In the genomic region with DNA sequence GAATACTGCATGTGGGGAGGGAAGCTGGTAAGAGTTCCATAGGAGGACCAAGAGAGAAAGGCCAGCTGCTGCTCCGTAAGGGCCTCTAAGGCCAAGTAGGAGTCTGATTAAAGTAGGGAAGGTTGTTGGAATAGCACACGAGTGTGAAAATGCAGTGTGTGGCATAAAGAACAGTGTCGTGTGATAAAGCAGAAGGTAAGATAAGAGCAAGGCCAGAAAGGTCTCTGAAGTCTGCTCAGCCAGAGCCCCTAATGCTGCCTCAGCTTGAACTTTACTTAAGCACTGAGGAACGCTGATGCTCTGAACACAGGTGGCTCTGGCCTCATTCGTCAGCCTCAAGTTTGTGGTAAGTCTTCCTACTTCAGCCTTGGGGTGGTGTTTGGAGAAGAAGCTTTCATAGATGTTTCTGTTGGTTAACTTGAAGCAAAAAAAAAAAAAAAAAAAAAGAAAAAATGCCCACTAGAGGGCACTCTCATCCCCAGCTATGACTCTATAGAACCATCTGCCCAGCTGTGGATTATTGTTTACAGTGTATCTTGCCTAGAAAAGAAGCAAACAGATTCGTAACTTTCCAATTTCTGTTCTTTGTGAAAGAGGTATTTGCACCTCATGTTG, we compare ENCODE assay signal across 11 mouse cellular contexts. TPM values are rescaled to one million over a fixed set of nuclear protein-coding genes. Genes with fewer than 3 reads are reported as not detected.
DNase-seq lines count a peak whose midpoint lies in the region; ATAC-seq lines count a peak whose summit lies in the region.
"Had no signal": no experiment of that assay in that cellular context is flagged by ENCODE, and none has a peak within 500 bp of the region (broad histone marks: within the 10 kb centered on the region; RNA-seq: fewer than 3 reads in every experiment).

No protein-coding gene starts in this region.

- no peaks in the 10 kb centered on the region for H3K4me1 ChIP-seq in hindbrain, embryonic 14.5 days (replicated peaks; ENCODE audit: control insufficient read depth, insufficient read depth, low read length)
- no peaks in the 10 kb centered on the region for H3K4me1 ChIP-seq in hindbrain, embryonic 13.5 days (replicated peaks)
- no peaks in the 10 kb centered on the region for H3K4me1 ChIP-seq in midbrain, embryonic 14.5 days (ENCODE audit: control insufficient read depth, insufficient read depth, low read length)
- H3K4me1 ChIP-seq: neural tube, embryonic 12.5 days had no signal

- no peak overlapping the region for H3K4me2 ChIP-seq in hindbrain, embryonic 14.5 days (replicated peaks)
- H3K4me2 ChIP-seq in hindbrain, embryonic 13.5 days = no peak overlapping the region
- H3K4me2 ChIP-seq in midbrain, embryonic 14.5 days (ENCODE audit: low read length) = no peak overlapping the region
- H3K4me2 ChIP-seq: neural tube, embryonic 12.5 days had no signal

- ATAC-seq in hindbrain, embryonic 14.5 days (ENCODE audit: low FRiP score) = no peak
- no peak for ATAC-seq in hindbrain, embryonic 13.5 days (ENCODE audit: low FRiP score)
- ATAC-seq in midbrain, embryonic 14.5 days (ENCODE audit: low FRiP score, low TSS enrichment) = no peak
- ATAC-seq: forebrain, embryonic 16.5 days had no signal

- WGBS in hindbrain, embryonic 14.5 days = 64% methylated on average over 6 of the region's 6 CpGs
- 60% methylated on average over 6 of the region's 6 CpGs for WGBS in hindbrain, embryonic 13.5 days
- 57% methylated on average over 6 of the region's 6 CpGs for WGBS in midbrain, embryonic 14.5 days

- no peak overlapping the region for H3K9ac ChIP-seq in hindbrain, embryonic 14.5 days
- H3K9ac ChIP-seq in hindbrain, embryonic 13.5 days = no peak overlapping the region
- H3K9ac ChIP-seq in midbrain, embryonic 14.5 days (replicated peaks; ENCODE audit: low read length) = no peak overlapping the region
- H3K9ac ChIP-seq: neural tube, embryonic 12.5 days had no signal

- H3K9me3 ChIP-seq in hindbrain, embryonic 14.5 days (ENCODE audit: control insufficient read depth, low read length) = no peaks in the 10 kb centered on the region
- no peaks in the 10 kb centered on the region for H3K9me3 ChIP-seq in hindbrain, embryonic 13.5 days
- H3K9me3 ChIP-seq in midbrain, embryonic 14.5 days (ENCODE audit: control insufficient read depth, low read length) = no peaks in the 10 kb centered on the region
- H3K9me3 ChIP-seq: neural tube, embryonic 12.5 days had no signal

- DNase-seq in hindbrain, embryonic 14.5 days (ENCODE audit: low spot score) = peak; percentile 78
- peak; percentile 27 for DNase-seq in ES-CJ7 (ENCODE audit: low read depth, low spot score)
- DNase-seq in embryo, embryonic 11 days = peak; percentile 55
- peak; percentile 79 for DNase-seq in midbrain, embryonic 14.5 days
- DNase-seq in right cerebral cortex, postnatal 36 days (ENCODE audit: low spot score in 2 of 2) = no peak
- no peak for DNase-seq in ovary, adult 18-20 months (ENCODE audit: low spot score)
- no peak for DNase-seq in kidney, postnatal 25 days
- DNase-seq: thymus, postnatal 36 days had no signal

- H3K36me3 ChIP-seq in hindbrain, embryonic 14.5 days (replicated peaks; ENCODE audit: control insufficient read depth, insufficient read depth) = peaks cover 39% of the 10 kb centered on the region
- H3K36me3 ChIP-seq in hindbrain, embryonic 13.5 days = peaks cover 36% of the 10 kb centered on the region
- H3K36me3 ChIP-seq in midbrain, embryonic 14.5 days (ENCODE audit: control insufficient read depth, insufficient read depth, low read length) = peaks cover 31% of the 10 kb centered on the region

- no peak overlapping the region for H3K27ac ChIP-seq in hindbrain, embryonic 14.5 days
- no peak overlapping the region for H3K27ac ChIP-seq in hindbrain, embryonic 13.5 days
- H3K27ac ChIP-seq in midbrain, embryonic 14.5 days (replicated peaks; ENCODE audit: low read depth, low read length) = no peak overlapping the region
- H3K27ac ChIP-seq: neural tube, embryonic 12.5 days had no signal

- H3K27me3 ChIP-seq in hindbrain, embryonic 14.5 days (ENCODE audit: control insufficient read depth, insufficient read depth, low read length) = no peaks in the 10 kb centered on the region
- H3K27me3 ChIP-seq in hindbrain, embryonic 13.5 days = no peaks in the 10 kb centered on the region
- H3K27me3 ChIP-seq in midbrain, embryonic 14.5 days (ENCODE audit: control insufficient read depth, insufficient read depth, low read length) = no peaks in the 10 kb centered on the region
- H3K27me3 ChIP-seq: neural tube, embryonic 12.5 days had no signal

- H3K4me3 ChIP-seq in hindbrain, embryonic 14.5 days (replicated peaks; ENCODE audit: low read length) = no peak overlapping the region
- H3K4me3 ChIP-seq in hindbrain, embryonic 13.5 days = no peak overlapping the region
- no peak overlapping the region for H3K4me3 ChIP-seq in midbrain, embryonic 14.5 days (replicated peaks; ENCODE audit: low read depth, low read length)
- H3K4me3 ChIP-seq: neural tube, embryonic 12.5 days had no signal

RNA-seq across cellular contexts. Expression of gene Leprot, which starts 9.5 kb away (rescaled TPM):
- polyA plus RNA-seq in hindbrain, embryonic 14.5 days (2014; fragmentation: Nextera tagmentation; extraction: Ambion mirVana) = 84.7 and 90.7 TPM in 2 replicates
- 88.1 and 93.8 TPM in 2 replicates for polyA plus RNA-seq in hindbrain, embryonic 13.5 days (2015; fragmentation: Nextera tagmentation; extraction: Ambion mirVana)
- polyA plus RNA-seq in midbrain, embryonic 14.5 days (2014; fragmentation: Nextera tagmentation; extraction: Ambion mirVana) = 88.0 and 102 TPM in 2 replicates

Comparison
In these comparisons a context has a peak if more than half of its experiments do, and no peak if none do; other contexts are left out.
1. DNase-seq: peak in hindbrain, embryonic 14.5 days (single experiment), ES-CJ7 (single experiment), embryo, embryonic 11 days (single experiment) and midbrain, embryonic 14.5 days (single experiment); none in right cerebral cortex, postnatal 36 days (0 of 2), ovary, adult 18-20 months (single experiment) and kidney, postnatal 25 days (0 of 2).